ENCODE assay signal across 7 mouse cellular contexts in the genomic region with DNA sequence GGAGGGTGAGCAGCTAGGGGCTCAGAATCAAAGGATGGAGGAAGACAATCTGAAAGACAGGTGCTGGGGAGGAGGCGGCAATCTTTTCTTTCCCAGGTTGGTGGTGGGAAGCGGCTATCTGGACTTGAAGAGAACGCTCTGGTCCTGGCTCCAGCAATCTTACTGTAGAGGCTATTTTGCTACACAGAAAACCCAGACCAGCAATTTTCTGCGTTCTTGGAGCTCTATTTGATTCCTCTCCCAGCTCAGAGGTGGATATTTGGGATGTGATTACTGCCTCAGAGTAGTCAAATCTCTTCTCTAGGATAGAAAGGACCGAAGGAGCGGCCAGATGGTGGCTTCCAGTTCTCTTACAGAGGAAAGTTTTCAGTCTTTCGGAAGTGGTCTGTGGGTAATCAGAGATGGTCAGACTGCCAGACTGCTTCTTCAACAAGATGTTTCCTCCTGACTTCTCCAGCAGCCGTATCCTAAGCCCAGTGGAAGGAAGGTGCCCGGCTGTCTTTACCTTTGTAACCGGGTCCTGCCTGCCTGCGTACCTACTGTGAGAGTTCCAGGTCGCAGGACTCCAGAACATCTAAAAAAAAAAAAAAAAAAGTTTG. TPM values are rescaled to one million over a fixed set of nuclear protein-coding genes. Genes with fewer than 3 reads are reported as not detected.
DNase-seq lines count a peak whose midpoint lies in the region; ATAC-seq and TF ChIP-seq lines count a peak whose summit lies in the region.

No protein-coding gene starts in this region.

- no peak for TF ChIP-seq CTCF in lung, postnatal 0 days (IDR thresholded peaks at IDR 0.05)
- no peak for TF ChIP-seq CTCF in intestine, postnatal 0 days (IDR thresholded peaks at IDR 0.05; ENCODE audit: low read depth)

- ATAC-seq in lung, postnatal 0 days = no peak
- ATAC-seq in forebrain, embryonic 13.5 days = no peak
- ATAC-seq in intestine, postnatal 0 days = no peak

- H3K9ac ChIP-seq in lung, postnatal 0 days (replicated peaks; ENCODE audit: low read depth) = no peak overlapping the region
- H3K9ac ChIP-seq in forebrain, embryonic 13.5 days = peak overlapping the region; percentile 96; the same call in 1 of the 2 replicates
- H3K9ac ChIP-seq in intestine, postnatal 0 days (ENCODE audit: low read depth, low read length) = no peak overlapping the region

- WGBS in lung, postnatal 0 days = 33% methylated on average over 12 of the region's 12 CpGs
- WGBS in forebrain, embryonic 13.5 days = 40% methylated on average over 12 of the region's 12 CpGs
- 45% methylated on average over 12 of the region's 12 CpGs for WGBS in intestine, postnatal 0 days

- no peak overlapping the region for H3K4me3 ChIP-seq in lung, postnatal 0 days (ENCODE audit: low read depth, low read length)
- peak overlapping the region; percentile 73 for H3K4me3 ChIP-seq in forebrain, embryonic 13.5 days
- peak overlapping the region; percentile 67; the same call in 1 of the 2 replicates for H3K4me3 ChIP-seq in intestine, postnatal 0 days (ENCODE audit: low read depth, low read length)

- DNase-seq in lung, postnatal 0 days (ENCODE audit: low spot score) = no peak
- DNase-seq in lung, postnatal 10 days = no peak
- DNase-seq in skeletal muscle tissue, adult 2 months (ENCODE audit: low read depth, low spot score) = peak; percentile 7
- DNase-seq in adrenal gland, adult 2 months = no peak
- no peak for DNase-seq in layer of hippocampus, adult 11-12 months (ENCODE audit: low spot score)

- peaks cover 6% of the 10 kb centered on the region; the same call in 1 of the 2 replicates for H3K4me1 ChIP-seq in lung, postnatal 0 days (ENCODE audit: insufficient read depth, low read depth, low read length)
- peaks cover 30% of the 10 kb centered on the region for H3K4me1 ChIP-seq in forebrain, embryonic 13.5 days
- no peaks in the 10 kb centered on the region; the same call in 1 of the 2 replicates for H3K4me1 ChIP-seq in intestine, postnatal 0 days (replicated peaks; ENCODE audit: control insufficient read depth, insufficient read depth, low read length)

- H3K27ac ChIP-seq in lung, postnatal 0 days (ENCODE audit: low read length) = peak overlapping the region; percentile 54; the same call in 1 of the 2 replicates
- H3K27ac ChIP-seq in forebrain, embryonic 13.5 days = peak overlapping the region; percentile 16
- no peak overlapping the region for H3K27ac ChIP-seq in intestine, postnatal 0 days (ENCODE audit: low read depth, low read length)

- H3K27me3 ChIP-seq in lung, postnatal 0 days (replicated peaks; ENCODE audit: insufficient read depth, low read length) = no peaks in the 10 kb centered on the region
- no peaks in the 10 kb centered on the region; the same call in 1 of the 2 replicates for H3K27me3 ChIP-seq in forebrain, embryonic 13.5 days
- peaks cover 22% of the 10 kb centered on the region; the same call in 1 of the 2 replicates for H3K27me3 ChIP-seq in intestine, postnatal 0 days (replicated peaks; ENCODE audit: control insufficient read depth, insufficient read depth, low read length)

- H3K9me3 ChIP-seq in lung, postnatal 0 days (ENCODE audit: low read length) = no peaks in the 10 kb centered on the region
- no peaks in the 10 kb centered on the region for H3K9me3 ChIP-seq in forebrain, embryonic 13.5 days (replicated peaks)
- no peaks in the 10 kb centered on the region for H3K9me3 ChIP-seq in intestine, postnatal 0 days (ENCODE audit: control insufficient read depth)

- no peaks in the 10 kb centered on the region for H3K36me3 ChIP-seq in lung, postnatal 0 days (ENCODE audit: insufficient read depth, low read length)
- H3K36me3 ChIP-seq in forebrain, embryonic 13.5 days (ENCODE audit: poor library complexity, severe bottlenecking) = no peaks in the 10 kb centered on the region
- no peaks in the 10 kb centered on the region for H3K36me3 ChIP-seq in intestine, postnatal 0 days (ENCODE audit: control insufficient read depth, insufficient read depth)

- no peak for TF ChIP-seq EP300 in lung, postnatal 0 days (IDR thresholded peaks at IDR 0.05)

- peak overlapping the region; percentile 94 for H3K4me2 ChIP-seq in lung, postnatal 0 days (replicated peaks; ENCODE audit: low read depth, low read length)
- H3K4me2 ChIP-seq in forebrain, embryonic 13.5 days = peak overlapping the region; percentile 71
- H3K4me2 ChIP-seq in intestine, postnatal 0 days (replicated peaks; ENCODE audit: low read depth) = peak overlapping the region; percentile 99

RNA-seq across cellular contexts. Expression of gene St6gal1, which starts 0.6 kb away (rescaled TPM):
- 42.2 and 46.4 TPM in 2 replicates for polyA plus RNA-seq in lung, postnatal 0 days (2015; fragmentation: Nextera tagmentation; extraction: Ambion mirVana)
- polyA plus RNA-seq in forebrain, embryonic 13.5 days (2015; fragmentation: Nextera tagmentation; extraction: Ambion mirVana) = 37.8 and 39.5 TPM in 2 replicates
- polyA plus RNA-seq in intestine, postnatal 0 days (2015; fragmentation: Nextera tagmentation; extraction: Ambion mirVana) = 6.0 and 6.8 TPM in 2 replicates
- total RNA-seq in adrenal gland, adult 2 months (2021) = 10 to 100 TPM; 32.2 to 49.5 TPM
- polyA plus RNA-seq in adrenal gland, adult 2 months (2012; rRNA removed) = 23.1 and 24.2 TPM in 2 replicates
